Mouse (Mus musculus): Measurements from ENCODE around the gene Ube2f. TPM values are rescaled to one million over a fixed set of nuclear protein-coding genes. Genes with fewer than 3 reads are reported as not detected.
A peak's percentile ranks its signal among the peaks of the same experiment; 100 is the strongest.

Gene Ube2f
- polyA plus RNA-seq, 1 experiment, result 39.0 TPM

- WGBS, result 100% methylated on average over 1 of the region's 1 CpGs
- DNase-seq (ENCODE audit: low read depth, low spot score), result no peak
These were observed 39.3 kb downstream of the Ube2f start for GRCm38 (mm10) chr1:91289375-91289774.

GRCm38 (mm10) chr1:91292101-91292825, 42.2 kb downstream of the Ube2f start:
- 94% methylated on average over 11 of the region's 11 CpGs for WGBS
- no peak for DNase-seq (ENCODE audit: low read depth, low spot score)

- WGBS, result 87% methylated on average over 6 of the region's 6 CpGs
- no peak for DNase-seq (ENCODE audit: low read depth, low spot score)
These were observed 45.4 kb downstream of the Ube2f start for GRCm38 (mm10) chr1:91295544-91295943.

GRCm38 (mm10) chr1:91297799-91298744, 48.0 kb downstream of the Ube2f start, which contains the start of gene Scly:
TSS of gene Scly (plus strand) at chr1:91298338.
- under 1% methylated on average over 63 of the region's 65 CpGs for WGBS
- peak; percentile 81 for DNase-seq (ENCODE audit: low read depth, low spot score)

- DNase-seq (ENCODE audit: low read depth, low spot score), result no peak
- WGBS, result 55% methylated on average over 13 of the region's 13 CpGs
These were observed 49.1 kb downstream of the Ube2f start for GRCm38 (mm10) chr1:91299026-91299706.

GRCm38 (mm10) chr1:91299707-91300426, 49.8 kb downstream of the Ube2f start:
- DNase-seq (ENCODE audit: low read depth, low spot score), result no peak
- WGBS, result 65% methylated on average over 5 of the region's 5 CpGs

- 51% methylated on average over 3 of the region's 3 CpGs for WGBS
- DNase-seq (ENCODE audit: low read depth, low spot score), result no peak
These were observed 51.3 kb downstream of the Ube2f start for GRCm38 (mm10) chr1:91301206-91301920.

GRCm38 (mm10) chr1:91302021-91302420, 51.9 kb downstream of the Ube2f start:
- WGBS, result 82% methylated on average over 3 of the region's 3 CpGs

GRCm38 (mm10) chr1:91304621-91305020, 54.5 kb downstream of the Ube2f start:
- 90% methylated on average over 4 of the region's 4 CpGs for WGBS
- DNase-seq (ENCODE audit: low read depth, low spot score), result no peak

More at GRCm38 (mm10) chr1:91302021-91302420, 51.9 kb downstream of the Ube2f start:
- no peak for DNase-seq (ENCODE audit: low read depth, low spot score)

- WGBS, result 93% methylated on average over 13 of the region's 13 CpGs
- DNase-seq (ENCODE audit: low read depth, low spot score), result no peak
These were observed 59.4 kb downstream of the Ube2f start for GRCm38 (mm10) chr1:91309366-91310085.

GRCm38 (mm10) chr1:91312273-91312672, 62.2 kb downstream of the Ube2f start:
- DNase-seq (ENCODE audit: low read depth, low spot score), result no peak
- WGBS, result 95% methylated on average over 4 of the region's 4 CpGs

- no peak for DNase-seq (ENCODE audit: low read depth, low spot score)
- WGBS, result 57% methylated on average over 5 of the region's 5 CpGs
These were observed 63.1 kb downstream of the Ube2f start for GRCm38 (mm10) chr1:91313251-91313650.

GRCm38 (mm10) chr1:91317656-91318055, 67.6 kb downstream of the Ube2f start:
- DNase-seq (ENCODE audit: low read depth, low spot score), result no peak
- WGBS, result 77% methylated on average over 6 of the region's 6 CpGs

- 55% methylated on average over 19 of the region's 19 CpGs for WGBS
- DNase-seq (ENCODE audit: low read depth, low spot score), result no peak
These were observed 71.8 kb downstream of the Ube2f start, which contains the start of gene Espnl for GRCm38 (mm10) chr1:91321760-91322438. TSS of gene Espnl (plus strand) at chr1:91322075.

- DNase-seq (ENCODE audit: low read depth, low spot score), result no peak
- 69% methylated on average over 2 of the region's 2 CpGs for WGBS
These were observed 74.5 kb downstream of the Ube2f start for GRCm38 (mm10) chr1:91324646-91325045.

GRCm38 (mm10) chr1:91325488-91326042, 75.5 kb downstream of the Ube2f start:
- no peak for DNase-seq (ENCODE audit: low read depth, low spot score)

GRCm38 (mm10) chr1:91332102-91332501, 82.0 kb downstream of the Ube2f start:
- WGBS, result 55% methylated on average over 4 of the region's 4 CpGs
- no peak for DNase-seq (ENCODE audit: low read depth, low spot score)

More at GRCm38 (mm10) chr1:91325488-91326042, 75.5 kb downstream of the Ube2f start:
- 68% methylated on average over 4 of the region's 4 CpGs for WGBS
